Mouse (Mus musculus) large intestine, adult 2 months (tissue): ENCODE measurements around the gene Fam120c. TPM values are rescaled to one million over a fixed set of nuclear protein-coding genes. Genes with fewer than 3 reads are reported as not detected.
"Not testable (repeated sequence)": the region's sequence is repeated elsewhere in the genome, so short reads cannot be mapped to it uniquely, and the experiment has no call there.

ENCODE experiments used
- DNase-seq: peaks from one replicate; pipeline ENCODE4 v3.0.0-alpha.2; 2012; ENCODE audit warnings: low read depth, low spot score
- WGBS: fragments of 180-500 bp; shearing (Covaris S2); methylation state at CpG from one replicate; pipeline ENCODE4 v1.1.7; 2018; 5-methylcytosine and 5-hydroxymethylcytosine counted together
- polyA plus RNA-seq: library from polyadenylated mRNA; depleted of rRNA; stranded (reverse); fragments of >200 nt; gene quantifications from 2 replicates; pipeline ENCODE4 v1.2.3, GENCODE M21; 2012; rRNA removed

Gene Fam120c
- polyA plus RNA-seq: 0.64 and 1.7 TPM in 2 replicates

DNA sequence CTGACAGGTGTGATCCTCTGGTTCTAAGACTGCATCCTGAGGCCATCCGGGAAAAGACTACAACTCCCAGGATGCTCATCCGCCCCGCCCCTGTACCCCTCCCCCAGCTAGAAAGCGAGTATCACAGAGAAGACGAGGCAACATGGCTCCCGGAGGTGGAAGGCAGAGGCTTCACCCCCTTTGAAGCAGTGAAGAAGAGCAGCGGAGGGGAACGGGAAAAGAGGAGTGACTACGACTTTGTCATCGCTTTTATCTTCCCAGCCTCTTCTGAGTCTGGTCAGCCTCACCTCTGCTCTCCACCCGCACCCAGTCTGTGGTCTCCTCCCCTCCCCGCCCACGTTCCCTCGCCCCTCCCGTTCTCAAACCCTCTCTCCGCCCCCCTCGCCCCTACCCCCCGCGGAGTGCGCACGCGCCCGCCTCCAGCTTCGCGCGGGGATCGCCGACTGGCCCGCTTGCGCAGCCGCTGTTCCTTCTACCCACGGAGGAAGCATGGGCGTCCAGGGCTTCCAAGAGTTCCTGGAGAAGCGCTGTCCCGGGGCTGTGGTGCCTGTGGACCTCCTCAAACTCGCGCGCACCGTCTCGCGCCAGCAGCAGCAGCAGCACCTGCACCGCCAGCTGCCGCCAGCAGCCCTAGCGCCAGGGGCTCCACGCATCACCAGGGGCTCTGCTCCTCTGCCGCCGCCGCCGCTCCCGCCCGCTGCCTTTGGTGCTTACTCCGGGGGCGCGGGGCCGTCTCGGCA, at the start of gene Fam120c:
Gene Fam120c (plus strand): TSS at position 415 of the 740 bp plus-strand sequence.
- 17% methylated on average over 54 of the region's 56 CpGs for WGBS
- DNase-seq: peak; percentile 47

DNA sequence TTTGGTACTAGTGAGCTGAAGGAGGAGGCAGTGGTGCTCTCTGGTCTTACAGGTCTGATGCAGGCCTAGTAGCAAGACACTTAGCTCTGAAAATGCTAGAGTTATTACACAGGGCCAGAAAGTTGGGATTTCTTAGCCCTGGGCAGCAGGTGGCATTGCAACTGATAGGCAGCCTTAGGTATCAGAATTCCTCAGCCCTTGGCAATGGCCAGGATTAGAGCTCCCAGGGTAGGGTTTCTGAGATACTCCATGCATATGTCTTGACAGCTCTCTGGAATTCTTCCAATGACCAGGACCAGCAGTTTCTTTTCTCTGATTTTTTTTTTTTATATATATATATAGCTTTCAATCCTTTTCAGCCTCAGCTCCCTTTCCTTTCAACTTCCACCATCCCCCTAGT, 45.6 kb upstream of the Fam120c start:
- DNase-seq: no peak

DNA sequence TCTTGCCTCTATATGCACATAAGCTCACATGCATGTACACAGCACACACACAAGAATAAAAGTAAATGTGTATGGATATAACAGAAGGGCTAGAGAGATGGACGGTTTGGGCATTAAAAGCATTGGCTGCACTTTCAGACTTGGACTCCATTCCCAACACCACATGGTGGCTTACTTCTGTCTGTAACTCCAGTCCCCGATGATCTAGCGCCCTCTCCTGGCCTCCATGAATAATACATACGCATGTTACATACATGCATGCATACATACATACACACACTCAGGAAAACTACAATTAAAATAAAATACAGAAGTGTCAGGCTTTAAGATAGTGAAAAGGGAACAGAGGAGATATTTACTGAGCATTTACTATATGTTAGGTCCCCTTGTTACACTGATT, 30.2 kb upstream of the Fam120c start:
- no peak for DNase-seq
- WGBS: 87% methylated on average over 4 of the region's 4 CpGs

DNA sequence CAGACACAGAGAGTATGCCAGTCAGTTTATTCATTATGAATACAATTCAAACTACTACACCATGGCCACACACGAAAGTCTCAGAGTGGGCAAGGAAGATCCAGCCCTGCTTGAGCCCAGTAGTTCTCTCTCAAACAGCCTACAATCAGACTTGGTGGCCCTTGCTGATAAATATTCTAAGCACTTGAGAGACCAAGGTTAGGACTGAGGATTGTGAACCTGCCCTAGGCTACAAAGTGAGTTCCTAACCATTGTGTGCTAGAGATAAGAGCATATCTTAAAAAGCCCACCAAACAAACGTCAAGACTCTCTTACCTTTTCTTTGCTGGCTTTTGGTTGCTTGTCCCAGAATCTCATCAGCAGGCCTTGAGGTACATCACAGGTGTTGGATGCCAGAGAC, 10.4 kb upstream of the Fam120c start:
- DNase-seq: no peak

DNA sequence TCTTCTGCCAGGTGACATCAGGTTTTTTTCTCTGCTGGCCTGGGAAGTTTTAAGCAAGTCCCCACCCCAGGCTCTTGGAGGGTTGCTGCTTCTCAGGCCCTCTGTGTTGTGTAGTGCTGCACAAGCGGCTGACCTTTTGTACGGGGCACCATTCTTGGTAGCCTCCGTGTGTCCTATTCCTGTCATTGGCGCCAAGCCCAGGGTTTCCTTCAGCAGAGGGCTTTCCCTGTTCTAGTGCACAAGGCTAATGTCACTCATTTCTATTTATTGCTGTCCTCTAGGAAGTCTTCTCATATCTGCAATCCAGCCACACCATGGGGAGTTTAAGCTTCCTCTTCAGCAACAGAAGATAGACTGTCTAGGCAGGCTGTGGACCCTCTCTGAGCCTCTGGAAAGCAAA, 6.2 kb upstream of the Fam120c start:
- WGBS: 66% methylated on average over 4 of the region's 4 CpGs
- no peak for DNase-seq

More for the DNA sequence above, 10.4 kb upstream of the Fam120c start:
- WGBS: 83% methylated on average over 2 of the region's 2 CpGs

DNA sequence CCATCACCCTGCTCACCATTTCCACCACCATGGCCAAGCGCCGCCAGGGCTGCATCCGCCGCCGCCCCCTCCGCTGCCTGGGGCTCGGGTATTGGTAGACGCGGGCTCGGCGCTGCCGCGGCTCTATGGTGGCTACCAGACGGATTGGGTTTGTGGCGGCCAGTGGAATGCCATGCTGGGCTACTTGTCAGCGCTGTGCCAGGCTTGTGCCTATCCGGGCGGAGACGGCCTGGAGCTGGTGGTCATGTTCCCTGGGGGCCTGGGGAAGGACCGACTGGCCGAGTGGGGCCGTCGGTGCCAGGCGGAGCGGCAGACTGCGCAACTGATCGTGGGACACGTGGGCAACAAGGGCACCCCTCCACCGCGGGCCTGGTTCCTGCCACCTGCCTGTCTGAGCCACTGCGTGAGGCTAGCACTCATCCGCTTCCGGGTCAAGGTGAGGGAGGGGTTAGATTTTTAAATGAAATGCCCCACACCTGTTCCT, 568 bp downstream of the Fam120c start:
- 22% methylated on average over 33 of the region's 33 CpGs for WGBS

DNA sequence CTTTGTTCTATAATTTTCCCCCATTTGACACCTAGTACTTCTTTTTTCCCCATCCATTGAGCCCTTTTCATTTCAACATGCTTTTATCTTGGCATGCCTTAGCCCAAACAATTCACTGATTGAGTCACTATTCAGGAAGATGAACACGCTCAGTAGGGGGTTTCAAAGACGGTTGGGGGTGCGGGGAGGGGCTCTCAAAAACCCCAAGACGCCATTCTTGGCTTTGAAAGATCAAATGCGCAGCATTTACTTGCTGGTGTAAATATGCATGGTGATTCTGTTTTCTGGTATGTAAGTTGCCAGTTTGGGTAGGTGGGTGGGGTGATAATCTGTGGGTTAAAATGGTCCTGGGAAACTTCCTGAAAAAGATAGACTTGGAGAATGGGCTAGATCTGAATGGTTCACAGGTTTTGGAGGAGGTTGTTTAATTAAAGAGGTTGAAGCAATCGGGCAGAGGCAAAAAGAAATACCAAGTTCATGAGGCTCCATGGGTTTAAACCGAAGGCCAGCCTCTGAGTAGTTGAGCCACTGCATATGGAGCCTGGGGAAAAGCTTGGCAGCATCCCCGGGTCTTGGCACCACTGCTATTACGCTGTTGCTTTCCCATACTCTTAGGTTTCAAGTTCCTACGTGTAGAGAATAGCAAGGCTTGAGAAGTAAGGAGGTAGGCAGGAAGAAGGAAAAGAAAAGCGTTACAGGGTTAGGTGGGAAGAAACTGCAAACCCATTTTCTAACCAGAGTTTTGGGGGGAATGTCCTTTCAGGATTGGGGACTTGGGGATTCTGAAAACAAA, 1.6 kb downstream of the Fam120c start:
- DNase-seq: no peak
- 21% methylated on average over 11 of the region's 11 CpGs for WGBS

More for the DNA sequence above, 568 bp downstream of the Fam120c start:
- DNase-seq: peak; percentile 8

DNA sequence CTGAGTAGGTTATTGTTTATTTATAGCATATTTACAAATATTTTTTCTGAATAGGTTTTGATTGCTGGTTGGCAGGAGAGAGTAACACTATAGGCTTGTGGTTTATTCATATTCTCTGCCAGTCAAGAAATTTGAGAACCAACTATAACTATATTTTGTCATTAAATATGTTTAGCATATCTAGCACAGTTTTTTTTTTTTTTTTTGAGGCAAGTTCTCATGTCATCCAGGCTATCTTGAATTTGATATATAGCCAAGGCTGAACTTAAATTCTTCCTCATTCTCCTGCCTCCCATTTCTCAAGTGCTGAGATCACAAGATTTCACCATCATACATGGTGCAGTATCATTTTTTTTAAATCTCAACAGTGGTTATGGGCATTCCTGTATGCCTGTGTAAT, 3.3 kb downstream of the Fam120c start:
- no peak for DNase-seq

DNA sequence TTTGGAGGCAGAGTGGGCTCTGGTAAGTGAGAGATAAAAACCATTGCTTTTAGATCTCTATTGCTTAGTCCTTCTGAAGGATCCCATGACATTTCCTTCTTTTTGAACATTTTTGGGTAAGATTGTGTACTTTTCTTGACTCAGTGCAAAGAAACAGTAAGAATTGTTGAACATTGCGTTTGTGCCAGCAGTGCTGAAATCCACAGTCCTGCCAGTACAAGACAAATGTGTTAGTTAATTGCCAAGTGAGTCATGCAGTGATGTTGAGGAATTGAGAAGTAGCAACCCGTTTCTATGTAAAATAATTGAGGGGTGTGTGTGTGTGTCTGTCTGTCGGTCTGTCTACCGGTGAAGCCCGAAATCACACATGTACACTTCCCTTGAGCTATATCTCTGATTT, 5.3 kb downstream of the Fam120c start:
- WGBS: 67% methylated on average over 5 of the region's 5 CpGs
- DNase-seq: no peak

DNA sequence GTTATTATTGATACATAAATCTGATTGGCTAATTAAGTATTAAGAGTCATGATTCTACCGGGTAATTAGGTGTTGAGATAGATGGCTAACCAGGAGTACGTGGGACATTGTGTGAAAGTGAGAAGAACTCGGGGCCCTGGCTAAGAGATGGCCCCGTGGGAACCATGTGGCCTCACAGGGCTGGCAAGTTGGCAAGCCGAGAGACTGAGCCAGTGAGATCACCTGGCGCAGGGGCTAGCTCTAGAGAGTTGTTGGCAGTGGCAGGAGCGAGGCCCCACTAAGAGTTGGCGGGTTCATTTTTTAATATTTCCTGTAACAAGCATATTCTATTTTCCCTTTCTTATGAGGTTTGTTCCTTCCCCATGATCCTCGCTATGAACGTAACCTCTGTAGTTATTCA, 74.8 kb downstream of the Fam120c start:
- no peak for DNase-seq
- WGBS: 90% methylated on average over 10 of the region's 10 CpGs

DNA sequence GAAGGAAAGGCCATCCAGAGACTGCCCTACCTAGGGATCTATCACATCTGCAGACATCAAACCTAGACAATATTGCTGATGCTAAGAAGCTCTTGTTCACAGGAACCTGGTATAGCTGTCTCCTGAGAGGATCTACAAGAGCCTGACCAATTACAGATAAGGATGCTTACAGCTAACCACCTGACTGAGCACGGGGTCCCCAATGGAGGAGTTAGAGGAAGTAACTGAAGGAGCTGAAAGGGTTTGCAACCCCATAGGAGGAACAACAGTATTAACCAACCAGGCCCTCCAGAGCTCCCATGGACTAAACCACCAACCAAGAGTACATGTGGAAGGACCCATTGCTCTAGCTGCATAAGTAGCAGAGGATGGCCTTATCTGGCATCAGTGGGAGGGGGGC, 76.8 kb downstream of the Fam120c start:
- DNase-seq: no peak
- WGBS: 84% methylated on average over 1 of the region's 1 CpGs

DNA sequence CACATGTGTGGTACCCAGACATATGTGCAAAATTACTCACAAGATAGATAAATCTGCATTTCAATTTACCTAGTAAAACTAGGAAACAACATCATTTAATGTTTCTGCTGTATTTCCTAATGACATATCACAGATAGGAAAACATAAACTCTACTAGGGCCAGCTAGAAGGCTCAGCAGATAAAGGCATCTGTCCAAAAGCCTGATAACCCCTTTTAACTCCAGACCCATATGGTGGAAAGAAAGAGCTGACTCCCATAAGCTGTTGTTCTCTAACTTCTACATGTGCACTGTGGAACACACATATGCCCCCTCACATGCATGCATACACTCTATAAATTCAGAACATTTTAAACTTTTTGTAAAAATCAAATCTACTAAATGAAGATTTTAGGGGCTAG, 99.7 kb downstream of the Fam120c start:
- no peak for DNase-seq

DNA sequence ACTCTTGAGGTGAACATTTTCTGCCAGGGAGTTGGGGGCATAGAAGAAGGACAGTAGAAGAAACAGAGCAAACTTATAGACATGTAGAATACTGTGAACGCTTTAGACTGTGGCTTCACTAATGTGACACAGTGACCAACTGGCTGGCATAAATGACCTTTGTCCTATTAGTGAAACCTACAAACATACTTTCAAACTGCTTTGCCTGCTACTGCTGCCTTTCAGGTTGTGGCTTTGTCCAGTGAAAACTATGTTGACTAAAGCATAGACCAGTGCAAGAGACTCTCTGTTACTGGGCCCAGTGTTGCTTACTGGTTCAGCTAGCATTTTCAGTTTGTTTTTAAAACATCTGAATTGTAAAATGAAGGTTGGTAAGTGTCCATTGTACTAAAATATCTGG, 100.2 kb downstream of the Fam120c start:
- 87% methylated on average over 1 of the region's 1 CpGs for WGBS
- no peak for DNase-seq

DNA sequence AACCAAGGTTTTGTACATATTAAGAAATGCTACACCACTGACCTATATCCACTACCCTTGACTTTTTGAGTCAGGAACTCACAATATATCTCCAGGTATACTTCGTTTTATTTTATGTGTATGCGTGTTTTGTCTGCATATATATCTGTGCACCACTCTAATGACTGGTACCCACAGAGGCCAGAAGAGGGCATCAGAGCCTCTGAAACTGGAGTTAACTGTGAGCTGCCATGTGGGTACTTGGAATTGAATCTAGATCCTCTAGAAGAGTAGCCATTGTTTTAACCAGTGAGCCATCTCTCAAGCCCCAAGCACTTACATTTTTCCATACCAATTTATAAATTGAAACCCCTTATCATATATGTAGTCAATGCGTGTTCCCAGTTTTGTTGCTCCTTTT, 144.2 kb downstream of the Fam120c start:
- 82% methylated on average over 3 of the region's 3 CpGs for WGBS
- no peak for DNase-seq

DNA sequence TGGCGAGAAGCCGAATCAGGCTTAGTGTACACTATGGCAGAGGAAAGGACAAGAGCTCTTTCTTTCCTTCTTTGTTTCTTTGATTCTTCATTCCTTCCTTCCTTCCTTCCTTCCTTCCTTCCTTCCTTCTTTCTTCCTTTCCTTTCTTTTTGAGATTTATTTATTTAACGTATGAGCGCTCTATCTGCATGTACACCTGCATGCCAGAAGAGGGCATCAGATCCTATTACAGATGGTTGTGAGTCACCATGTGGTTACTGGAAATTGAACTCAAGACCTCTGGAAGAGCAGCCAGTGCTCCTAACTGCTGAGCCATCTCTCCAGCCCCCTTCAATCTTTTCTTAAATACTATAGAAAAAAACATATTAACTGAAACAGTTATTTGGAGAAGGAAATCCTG, 149.3 kb downstream of the Fam120c start:
- not testable (repeated sequence) for DNase-seq
- WGBS: 91% methylated on average over 4 of the region's 4 CpGs

DNA sequence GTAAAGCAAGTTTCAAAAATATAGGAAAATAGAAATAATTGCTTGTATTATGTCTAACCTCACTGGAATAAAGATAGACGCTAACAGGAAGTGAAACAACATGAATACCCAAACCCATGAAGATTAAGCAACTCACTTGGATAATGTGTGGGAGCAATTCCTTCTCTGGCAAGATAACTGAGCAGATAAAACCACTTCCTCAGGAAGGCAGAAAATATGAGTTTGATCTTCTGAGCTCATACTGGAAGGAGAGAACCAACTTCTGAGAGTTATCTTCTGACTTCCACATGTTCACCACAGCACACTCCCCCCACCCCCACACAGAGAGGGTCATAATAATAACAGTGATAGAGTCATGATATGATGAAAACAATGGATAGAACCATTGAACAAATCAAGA, 152.6 kb downstream of the Fam120c start:
- 66% methylated on average over 1 of the region's 1 CpGs for WGBS
- DNase-seq: no peak

DNA sequence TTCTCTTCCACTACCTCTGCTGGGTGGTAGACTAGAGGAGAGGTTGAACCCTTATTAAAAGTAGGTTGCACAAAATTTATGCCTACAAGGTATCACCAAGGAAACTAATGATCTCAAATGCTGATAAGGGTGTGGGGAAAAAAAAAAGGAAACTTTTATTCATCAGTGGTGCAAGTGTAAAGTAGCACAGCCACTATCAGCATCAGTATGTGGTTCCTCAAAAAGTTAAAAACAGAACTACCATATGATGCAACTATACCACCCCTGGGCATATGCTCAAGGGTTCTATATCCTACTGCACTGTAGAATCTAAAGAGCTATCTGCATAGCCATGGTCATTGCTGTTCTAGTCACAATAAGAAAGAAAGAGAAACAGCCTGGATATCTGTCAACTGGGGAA, 164.6 kb downstream of the Fam120c start:
- DNase-seq: no peak

DNA sequence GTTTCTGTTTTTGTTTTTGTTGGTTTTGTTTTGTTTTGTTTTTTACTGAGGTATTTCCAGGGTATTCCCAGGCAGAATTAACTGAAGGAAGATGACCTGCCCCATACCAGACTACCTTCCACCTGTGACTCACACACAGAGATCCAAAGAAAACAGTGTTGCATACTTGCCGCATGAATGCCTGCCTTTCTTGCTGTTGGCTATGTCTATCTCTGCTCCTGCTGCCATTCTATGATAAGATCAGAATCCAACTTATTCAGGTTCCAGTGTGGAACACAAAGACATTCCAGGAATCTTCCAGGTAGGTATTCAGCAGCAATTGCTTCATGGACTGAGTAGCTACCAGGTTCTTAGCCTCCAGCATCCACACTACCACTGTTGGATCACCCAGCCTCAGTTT, 165.9 kb downstream of the Fam120c start:
- 92% methylated on average over 1 of the region's 1 CpGs for WGBS
- no peak for DNase-seq

DNA sequence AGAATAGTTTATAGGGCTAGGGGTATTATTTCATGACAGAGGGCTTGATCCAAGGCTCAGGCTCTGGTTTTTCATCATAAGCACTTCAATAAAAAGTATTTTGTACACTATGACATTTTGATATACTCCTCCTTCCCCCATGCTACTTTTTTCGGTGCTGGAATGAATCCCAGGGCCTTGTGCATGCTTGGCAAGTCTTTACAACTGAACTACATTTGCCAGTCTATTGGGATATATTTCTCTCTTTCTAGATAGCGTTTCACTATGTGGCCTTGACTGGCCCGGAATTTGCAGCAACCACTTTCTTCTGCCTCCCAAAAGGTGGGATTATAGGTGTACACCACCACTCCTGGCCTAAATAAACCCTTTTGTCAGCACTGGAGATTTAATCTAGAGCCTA, 169.1 kb downstream of the Fam120c start:
- no peak for DNase-seq
- WGBS: 59% methylated on average over 3 of the region's 3 CpGs

DNA sequence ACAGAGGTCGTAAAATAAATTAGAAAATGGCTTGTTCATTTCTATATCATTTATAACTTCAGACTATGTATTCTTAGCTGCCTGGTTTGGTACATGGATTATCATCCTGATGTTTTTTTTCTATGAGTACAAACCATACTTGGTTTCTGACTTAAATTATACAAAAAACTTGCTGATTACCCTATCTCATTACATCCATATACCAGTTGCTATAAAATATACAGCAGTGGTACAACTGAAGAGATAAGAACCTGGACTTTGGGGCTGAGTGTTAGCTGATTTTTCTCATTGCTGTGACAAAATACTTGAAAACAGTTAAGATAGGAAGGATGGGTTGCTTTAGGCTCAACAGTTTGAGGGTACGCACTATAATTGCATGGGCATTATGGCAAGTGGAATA, 169.7 kb downstream of the Fam120c start:
- 88% methylated on average over 2 of the region's 2 CpGs for WGBS

DNA sequence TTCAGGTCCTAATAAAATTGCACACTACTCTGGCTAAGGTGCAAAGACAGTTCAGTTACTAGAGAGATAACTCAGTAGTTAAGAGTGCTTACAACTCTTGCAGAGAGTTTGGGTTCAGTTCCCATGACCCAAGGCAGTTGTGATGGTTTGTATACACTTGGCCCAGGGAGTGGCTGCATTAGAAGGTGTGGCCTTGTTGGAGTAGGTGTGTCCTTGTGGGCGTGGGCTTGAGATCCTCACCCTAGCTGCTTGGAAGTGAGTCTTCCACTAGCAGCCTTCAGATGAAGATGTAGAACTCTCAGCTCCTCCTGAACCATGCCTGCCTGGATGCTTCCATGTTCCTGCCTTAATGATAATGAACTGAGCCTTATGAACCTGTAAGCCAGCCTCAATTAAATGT, 174.2 kb downstream of the Fam120c start:
- no peak for DNase-seq
- WGBS: 22% methylated on average over 1 of the region's 1 CpGs

More for the DNA sequence above, 169.7 kb downstream of the Fam120c start:
- DNase-seq: no peak
